Mouse (Mus musculus) limb, embryonic 14.5 days (tissue): ENCODE data around the gene Col4a3bp. TPM values are rescaled to one million over a fixed set of nuclear protein-coding genes. Genes with fewer than 3 reads are reported as not detected.

Source experiments
- ATAC-seq: fragments of 200-750 bp; cut with Nextera tagmentation; 2 replicates; pipeline ENCODE4 v1.8.0; 2017; ENCODE audit warnings: low read depth, moderate number of reproducible peaks, moderate TSS enrichment; ENCODE audit not compliant: low FRiP score
- DNase-seq: peaks from one replicate; pipeline ENCODE4 v3.0.0-alpha.2; 2015; ENCODE audit warnings: low spot score
- H3K27ac ChIP-seq: fragments of 300-500 bp; sonication (generic); replicated peaks from 2 replicates; pipeline ENCODE4 v1.5.1; 2014; ENCODE audit warnings: low read depth, mild to moderate bottlenecking, low read length, moderate library complexity, mixed read lengths
- H3K27me3 ChIP-seq: fragments of 300-500 bp; sonication (generic); 2 replicates; pipeline ENCODE4 v1.6.1; 2014; ENCODE audit warnings: low read length, mixed read lengths; ENCODE audit not compliant: control insufficient read depth, insufficient read depth
- H3K36me3 ChIP-seq: fragments of 300-500 bp; sonication (generic); 2 replicates; pipeline ENCODE4 v1.6.1; 2014; ENCODE audit warnings: mild to moderate bottlenecking, low read length, moderate library complexity, mixed read lengths; ENCODE audit not compliant: control insufficient read depth, insufficient read depth
- H3K4me1 ChIP-seq: fragments of 300-500 bp; sonication (generic); 2 replicates; pipeline ENCODE4 v1.6.1; 2014; ENCODE audit warnings: antibody characterized with exemption, low read length, mixed read lengths; ENCODE audit not compliant: control insufficient read depth, insufficient read depth
- H3K4me2 ChIP-seq: fragments of 300-500 bp; sonication (generic); replicated peaks from 2 replicates; pipeline ENCODE4 v1.6.1; 2014; ENCODE audit warnings: low read depth, mild to moderate bottlenecking, low read length, moderate library complexity; ENCODE audit not compliant: severe bottlenecking
- H3K4me3 ChIP-seq: fragments of 300-500 bp; sonication (generic); replicated peaks from 2 replicates; pipeline ENCODE4 v1.5.1; 2014; ENCODE audit warnings: low read length
- H3K9ac ChIP-seq: fragments of 300-500 bp; sonication (generic); 2 replicates; pipeline ENCODE4 v1.6.1; 2014; ENCODE audit warnings: mild to moderate bottlenecking, low read depth, low read length, moderate library complexity; ENCODE audit not compliant: severe bottlenecking
- H3K9me3 ChIP-seq: fragments of 300-500 bp; sonication (generic); 2 replicates; pipeline ENCODE4 v1.6.1; 2016; ENCODE audit warnings: low read length; ENCODE audit not compliant: control insufficient read depth
- POLR2A ChIP-seq: fragments of 200-500 bp; IDR thresholded peaks from 2 replicates; pipeline ENCODE4 v1.8.0; 2012; ENCODE audit warnings: inconsistent platforms, mild to moderate bottlenecking, moderate library complexity, borderline replicate concordance; ENCODE audit not compliant: insufficient read depth, insufficient read length; ENCODE audit errors: extremely low read depth
- WGBS: fragments of 180-500 bp; shearing (Covaris S2); extraction: QIAGEN DNeasy Blood & Tissue Kit; methylation state at CpG from one replicate; pipeline ENCODE4 v1.1.7; 2014; 5-methylcytosine and 5-hydroxymethylcytosine counted together
- polyA plus RNA-seq, 2 experiments: library from polyadenylated mRNA; depleted of rRNA in 1 of 2; stranded (reverse) in 1 of 2; unstranded in 1 of 2; fragments of >200 nt; fragmentation: Nextera tagmentation in 1 of 2; extraction: Ambion mirVana in 1 of 2; gene quantifications; 2 replicates each; pipeline versions ENCODE4 v1.2.1 to v1.2.3; 2012 to 2014

The Col4a3bp gene
- polyA plus RNA-seq, 2 experiments, result 10.4 to 19.8 TPM

- Histone ChIP-seq H3K27ac (no peak overlapping the region), H3K36me3 (peaks cover 3% of the 10 kb centered on the region; the same call in 1 of the 2 replicates), H3K9ac (no peak overlapping the region), H3K4me2 (no peak overlapping the region), H3K4me3 (no peak overlapping the region), H3K4me1 (0 out of 2 replicates have a peak, but pooled peaks cover 2% of the 10 kb centered on the region), H3K27me3 (no peaks in the 10 kb centered on the region), H3K9me3 (no peaks in the 10 kb centered on the region)
- no peak for ATAC-seq
- DNase-seq, result no peak
- 81% methylated on average over 4 of the region's 4 CpGs for WGBS
- no peak for TF ChIP-seq POLR2A
Observed at GRCm38 (mm10) chr13:96507541-96507940, 34.9 kb upstream of the Col4a3bp start.

- WGBS, result 74% methylated on average over 13 of the region's 13 CpGs
- H3K9me3 ChIP-seq, result no peaks in the 10 kb centered on the region
- H3K36me3 ChIP-seq, result peaks cover 3% of the 10 kb centered on the region; the same call in 1 of the 2 replicates
- H3K4me2 ChIP-seq, result no peak overlapping the region
- H3K9ac ChIP-seq, result no peak overlapping the region
- DNase-seq, result peak; percentile 13
- 0 out of 2 replicates have a peak, but pooled peaks cover 2% of the 10 kb centered on the region for H3K4me1 ChIP-seq
- ATAC-seq, result no peak
- no peak for TF ChIP-seq POLR2A
- H3K27me3 ChIP-seq, result no peaks in the 10 kb centered on the region
- no peak overlapping the region for H3K4me3 ChIP-seq
- H3K27ac ChIP-seq, result no peak overlapping the region
Observed at GRCm38 (mm10) chr13:96510635-96511034, 31.8 kb upstream of the Col4a3bp start.

GRCm38 (mm10) chr13:96511262-96511661 is 31.2 kb upstream of the Col4a3bp start:
- no peak overlapping the region for H3K27ac ChIP-seq
- H3K9me3 ChIP-seq, result no peaks in the 10 kb centered on the region
- no peak for TF ChIP-seq POLR2A
- 0 out of 2 replicates have a peak, but pooled peaks cover 2% of the 10 kb centered on the region for H3K4me1 ChIP-seq
- H3K27me3 ChIP-seq, result no peaks in the 10 kb centered on the region
- H3K4me2 ChIP-seq, result no peak overlapping the region
- H3K36me3 ChIP-seq, result peaks cover 3% of the 10 kb centered on the region; the same call in 1 of the 2 replicates
- WGBS, result 80% methylated on average over 1 of the region's 1 CpGs
- H3K4me3 ChIP-seq, result no peak overlapping the region
- ATAC-seq (no peak), DNase-seq (no peak)
- H3K9ac ChIP-seq, result no peak overlapping the region

- DNase-seq (peak; percentile 23), ATAC-seq (peak; percentile 63)
- Histone ChIP-seq H3K27me3 (no peaks in the 10 kb centered on the region), H3K9ac (no peak overlapping the region), H3K36me3 (peaks cover 5% of the 10 kb centered on the region), H3K27ac (no peak overlapping the region), H3K4me1 (0 out of 2 replicates have a peak, but pooled peaks cover 2% of the 10 kb centered on the region), H3K4me2 (no peak overlapping the region), H3K4me3 (no peak overlapping the region), H3K9me3 (no peaks in the 10 kb centered on the region)
- TF ChIP-seq POLR2A, result no peak
- WGBS, result 50% methylated on average over 5 of the region's 5 CpGs
Observed at GRCm38 (mm10) chr13:96511893-96512292, 30.5 kb upstream of the Col4a3bp start.

- Histone ChIP-seq H3K4me2 (no peak overlapping the region), H3K9me3 (no peaks in the 10 kb centered on the region), H3K27me3 (no peaks in the 10 kb centered on the region), H3K4me1 (0 out of 2 replicates have a peak, but pooled peaks cover 2% of the 10 kb centered on the region), H3K27ac (no peak overlapping the region), H3K36me3 (peaks cover 3% of the 10 kb centered on the region; the same call in 1 of the 2 replicates), H3K9ac (no peak overlapping the region), H3K4me3 (no peak overlapping the region)
- ATAC-seq (no peak), DNase-seq (peak; percentile 26)
- no peak for TF ChIP-seq POLR2A
- WGBS, result 81% methylated on average over 5 of the region's 5 CpGs
Observed at GRCm38 (mm10) chr13:96514154-96514942, 28.1 kb upstream of the Col4a3bp start.
